In genomic region chr9:94333450-94333849, GRCm38 (mm10) we compare ENCODE assay signal across 18 mouse cellular contexts.
"Had no signal": no experiment of that assay in that cellular context is flagged by ENCODE, and none has a peak within 500 bp of the region (broad histone marks: within the 10 kb centered on the region; RNA-seq: fewer than 3 reads in every experiment).

No protein-coding gene starts in this region.

- H3K9me3 ChIP-seq: kidney, embryonic 15.5 days; limb, embryonic 10.5 days; liver, embryonic 15.5 days; megakaryocyte, embryonic 14.5 days; midbrain, embryonic 15.5 days; neural tube, embryonic 13.5 days had no signal

- ATAC-seq: midbrain, embryonic 15.5 days had no signal

- H3K27ac ChIP-seq: kidney, embryonic 15.5 days; left cerebral cortex, adult 2 months; limb, embryonic 10.5 days; liver, embryonic 15.5 days; macrophage; midbrain, embryonic 15.5 days; neural tube, embryonic 13.5 days had no signal

- H3K4me1 ChIP-seq: kidney, embryonic 15.5 days; limb, embryonic 10.5 days; liver, embryonic 15.5 days; megakaryocyte, embryonic 14.5 days; midbrain, embryonic 15.5 days; neural tube, embryonic 13.5 days had no signal

- H3K4me2 ChIP-seq: kidney, embryonic 15.5 days; liver, embryonic 11.5 days; liver, embryonic 15.5 days; midbrain, embryonic 11.5 days; midbrain, embryonic 15.5 days; neural tube, embryonic 13.5 days had no signal

- H3K4me3 ChIP-seq: kidney, embryonic 15.5 days; left cerebral cortex, adult 2 months; limb, embryonic 10.5 days; liver, embryonic 15.5 days; megakaryocyte, embryonic 14.5 days; midbrain, embryonic 15.5 days; neural tube, embryonic 13.5 days had no signal

- H3K36me3 ChIP-seq: kidney, embryonic 15.5 days; limb, embryonic 10.5 days; liver, embryonic 15.5 days; midbrain, embryonic 15.5 days; neural tube, embryonic 13.5 days had no signal

- H3K9ac ChIP-seq: kidney, embryonic 15.5 days; liver, embryonic 15.5 days; midbrain, embryonic 15.5 days; neural tube, embryonic 13.5 days had no signal

- DNase-seq: kidney, adult 18-20 months; kidney, postnatal 25 days; lung, adult 2 months; lung, postnatal 10 days; right cerebral cortex, adult 18-20 months; right cerebral cortex, postnatal 25 days; thymus, adult 2 months; thymus, postnatal 36 days had no signal

- H3K27me3 ChIP-seq: kidney, embryonic 15.5 days; liver, embryonic 15.5 days; megakaryocyte, embryonic 14.5 days; midbrain, embryonic 15.5 days; neural tube, embryonic 13.5 days had no signal
